Mouse (Mus musculus): Measurements from ENCODE around the gene Angptl2.
A peak's percentile ranks its signal among the peaks of the same experiment; 100 is the strongest.
"Not testable (repeated sequence)": the region's sequence is repeated elsewhere in the genome, so short reads cannot be mapped to it uniquely, and the experiment has no call there.

Angptl2 gene

GRCm38 (mm10) chr2:33203284-33203683 is 12.6 kb upstream of the Angptl2 start:
- DNase-seq, result no peak

GRCm38 (mm10) chr2:33204980-33205379 is 10.9 kb upstream of the Angptl2 start:
- no peak for DNase-seq

GRCm38 (mm10) chr2:33205939-33206525 is 9.8 kb upstream of the Angptl2 start:
- no peak for DNase-seq

GRCm38 (mm10) chr2:33207069-33207468 is 8.8 kb upstream of the Angptl2 start:
- peak; percentile 52 for DNase-seq

GRCm38 (mm10) chr2:33208134-33208533 is 7.7 kb upstream of the Angptl2 start:
- no peak for DNase-seq

GRCm38 (mm10) chr2:33210841-33211240 is 5.0 kb upstream of the Angptl2 start:
- peak; percentile 59 for DNase-seq

- DNase-seq, result not testable (repeated sequence)
Measured at GRCm38 (mm10) chr2:33211263-33211662, 4.6 kb upstream of the Angptl2 start.

GRCm38 (mm10) chr2:33215177-33215699 is 631 bp upstream of the Angptl2 start:
- no peak for DNase-seq

GRCm38 (mm10) chr2:33216645-33217424 is 966 bp downstream of the Angptl2 start:
- peak; percentile 34 for DNase-seq

GRCm38 (mm10) chr2:33217425-33217794 is 1.5 kb downstream of the Angptl2 start:
- no peak for DNase-seq

GRCm38 (mm10) chr2:33218903-33219625 is 3.2 kb downstream of the Angptl2 start:
- DNase-seq, result peak; percentile 45

- no peak for DNase-seq
Measured at GRCm38 (mm10) chr2:33219637-33220036, 3.8 kb downstream of the Angptl2 start.

GRCm38 (mm10) chr2:33220246-33220645 is 4.4 kb downstream of the Angptl2 start:
- DNase-seq, result no peak

GRCm38 (mm10) chr2:33220674-33221338 is 4.9 kb downstream of the Angptl2 start:
- peak; percentile 47 for DNase-seq

GRCm38 (mm10) chr2:33221339-33221900 is 5.6 kb downstream of the Angptl2 start:
- DNase-seq, result no peak

GRCm38 (mm10) chr2:33222480-33222879 is 6.6 kb downstream of the Angptl2 start:
- DNase-seq, result peak; percentile 42

GRCm38 (mm10) chr2:33223656-33224358 is 7.9 kb downstream of the Angptl2 start:
- no peak for DNase-seq

GRCm38 (mm10) chr2:33225921-33226320 is 10.1 kb downstream of the Angptl2 start:
- no peak for DNase-seq

- no peak for DNase-seq
Measured at GRCm38 (mm10) chr2:33228077-33228476, 12.2 kb downstream of the Angptl2 start.

- DNase-seq, result peak; percentile 38
Measured at GRCm38 (mm10) chr2:33228551-33228950, 12.7 kb downstream of the Angptl2 start.

- no peak for DNase-seq
Measured at GRCm38 (mm10) chr2:33230701-33231100, 14.8 kb downstream of the Angptl2 start.

- DNase-seq, result no peak
Measured at GRCm38 (mm10) chr2:33231788-33232187, 15.9 kb downstream of the Angptl2 start.
